Mouse (Mus musculus): Measurements from ENCODE around the gene Ppia.

- TF ChIP-seq CTCF (IDR thresholded peaks at IDR 0.05; ENCODE audit: extremely low read depth, insufficient read length, insufficient replicate concordance, low read depth, low read length) (no peak), POLR2A (IDR thresholded peaks at IDR 0.05; ENCODE audit: low read depth, low read length) (no peak)
Measured at GRCm38 (mm10) chr11:6406251-6407161, 8.7 kb upstream of the Ppia start.

All from small intestine, adult 2 months (tissue).